Mouse (Mus musculus) ES-Bruce4 (cell line): ENCODE results near the gene Tfg. TPM values are rescaled to one million over a fixed set of nuclear protein-coding genes. Genes with fewer than 3 reads are reported as not detected.

Source experiments
- H3K27ac ChIP-seq: 2 replicates; pipeline ENCODE4 v1.5.1; 2012; ENCODE audit warnings: low read length, inconsistent platforms; ENCODE audit not compliant: insufficient read depth
- H3K27me3 ChIP-seq: 2 replicates; pipeline ENCODE4 v1.6.1; 2012; ENCODE audit warnings: mild to moderate bottlenecking, low read length, inconsistent platforms; ENCODE audit not compliant: control insufficient read depth, poor library complexity, insufficient read depth, severe bottlenecking
- H3K36me3 ChIP-seq: 2 replicates; pipeline ENCODE4 v1.6.1; 2012; ENCODE audit warnings: inconsistent platforms, mild to moderate bottlenecking, low read length, moderate library complexity; ENCODE audit not compliant: control insufficient read depth, poor library complexity, insufficient read depth, severe bottlenecking
- H3K4me1 ChIP-seq: one replicate; pipeline ENCODE4 v1.8.1; 2011; ENCODE audit warnings: low read length; ENCODE audit not compliant: control insufficient read depth, insufficient read depth
- H3K4me3 ChIP-seq: 2 replicates; pipeline ENCODE4 v1.5.1; 2011; ENCODE audit warnings: low read depth, mild to moderate bottlenecking, low read length
- H3K9ac ChIP-seq: 2 replicates; pipeline ENCODE4 v1.6.1; 2012; ENCODE audit warnings: low read depth, mild to moderate bottlenecking, inconsistent platforms; ENCODE audit not compliant: poor library complexity, severe bottlenecking
- H3K9me3 ChIP-seq: replicated peaks from 2 replicates; pipeline ENCODE4 v1.6.1; 2012; ENCODE audit warnings: mild to moderate bottlenecking, low read length, inconsistent platforms; ENCODE audit not compliant: control insufficient read depth, poor library complexity, insufficient read depth, severe bottlenecking
- CTCF ChIP-seq: IDR thresholded peaks from one replicate; pipeline ENCODE4 v1.8.1; 2011; ENCODE audit warnings: low read depth, low read length
- EP300 ChIP-seq: IDR thresholded peaks from 2 replicates; pipeline ENCODE4 v1.6.1; 2011; ENCODE audit warnings: low read depth, low read length; ENCODE audit not compliant: insufficient read depth
- POLR2A ChIP-seq: IDR thresholded peaks from one replicate; pipeline ENCODE4 v1.8.1; 2011; ENCODE audit warnings: low read length; ENCODE audit not compliant: insufficient read depth
- polyA plus RNA-seq: library from polyadenylated mRNA; stranded (reverse); fragments of >200 nt; gene quantifications from 2 replicates; pipeline ENCODE4 v1.2.4, GENCODE M21; 2011; ENCODE audit warnings: low read depth; ENCODE audit not compliant: missing spikeins, insufficient read depth, insufficient read length

The Tfg gene
- 108 and 121 TPM in 2 replicates for polyA plus RNA-seq

DNA sequence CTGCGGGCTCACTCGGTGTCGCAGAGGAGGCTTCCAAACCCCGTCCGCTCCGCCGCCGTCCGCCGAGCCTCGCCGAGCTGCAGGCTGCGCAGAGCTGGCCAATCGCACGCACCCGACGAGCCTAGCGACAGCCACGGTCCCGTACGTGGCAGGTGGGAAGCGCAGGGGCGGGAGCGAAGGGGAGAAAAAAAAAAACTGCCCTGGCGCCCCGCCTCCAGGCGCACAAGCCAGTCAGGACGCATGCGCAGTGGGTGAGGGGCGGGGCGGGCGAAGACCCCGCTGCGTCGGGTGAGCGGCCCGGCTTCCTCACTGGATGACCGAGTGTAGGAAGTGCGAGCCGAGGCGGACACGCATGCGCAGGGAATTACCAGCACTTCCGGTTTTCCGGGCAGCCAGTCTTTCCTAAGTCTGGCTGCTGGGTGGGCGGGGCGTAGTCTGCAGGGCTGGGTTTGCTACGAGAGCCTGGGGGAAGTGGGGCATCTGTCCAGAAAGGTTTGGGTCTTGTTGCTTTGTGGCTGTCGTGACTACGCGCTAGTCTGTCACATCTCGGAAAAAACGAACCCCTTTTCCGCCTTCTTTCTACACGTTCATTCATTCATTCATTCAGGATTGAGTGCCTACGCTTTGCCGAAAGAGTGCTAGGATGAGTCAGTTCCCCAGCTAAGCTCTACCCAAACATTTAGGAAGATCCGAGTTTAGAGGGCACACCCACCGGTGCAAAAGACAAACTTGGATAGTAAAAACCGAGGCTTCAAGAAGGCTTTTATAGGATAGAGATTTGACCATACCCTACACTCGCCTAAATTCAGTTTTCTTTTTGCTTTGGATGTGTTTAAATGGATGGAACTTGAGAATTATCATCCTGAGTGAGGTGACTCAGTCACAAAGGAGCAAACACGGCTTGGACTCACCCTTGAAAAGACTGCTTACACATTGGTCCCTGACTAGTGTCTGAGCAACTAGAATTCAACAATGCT, at the start of gene Tfg:
Gene Tfg (minus strand): TSS at position 227 of the 977 bp plus-strand sequence.
- Histone ChIP-seq H3K4me3 (peak within 1 kb of the TSS; percentile 99), H3K4me1 (no peaks in the 10 kb centered on the region), H3K9me3 (no peaks in the 10 kb centered on the region), H3K27me3 (no peaks in the 10 kb centered on the region), H3K36me3 (no peaks in the 10 kb centered on the region; the same call in 1 of the 2 replicates), H3K27ac (peak within 1 kb of the TSS; percentile 82), H3K9ac (peak within 1 kb of the TSS; percentile 90)
- peak; percentile 47 for TF ChIP-seq POLR2A
- no peak for TF ChIP-seq CTCF

DNA sequence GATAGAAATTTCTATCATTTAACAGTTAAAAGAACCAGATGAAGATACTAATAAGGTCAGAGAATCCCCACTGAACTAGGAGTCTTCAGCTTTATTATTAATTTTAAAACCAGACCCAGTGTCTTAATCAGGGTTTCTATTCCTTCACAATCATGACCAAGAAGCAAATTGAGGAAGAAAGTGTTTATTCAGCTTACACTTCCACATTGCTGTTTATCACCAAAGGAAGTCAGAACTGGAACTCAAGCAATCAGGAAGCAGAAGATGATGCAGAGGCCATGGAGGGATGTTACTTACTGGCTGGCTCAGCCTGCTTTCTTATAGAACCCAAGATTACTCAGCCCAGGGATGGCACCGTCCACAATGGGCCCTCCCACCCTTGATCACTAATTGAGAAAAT, 11.8 kb upstream of the Tfg start:
- Histone ChIP-seq H3K36me3 (no peaks in the 10 kb centered on the region), H3K9ac (no peak overlapping the region), H3K27ac (no peak overlapping the region), H3K27me3 (no peaks in the 10 kb centered on the region), H3K4me3 (no peak overlapping the region), H3K9me3 (no peaks in the 10 kb centered on the region), H3K4me1 (no peaks in the 10 kb centered on the region)
- no peak for TF ChIP-seq EP300
- no peak for TF ChIP-seq CTCF
- no peak for TF ChIP-seq POLR2A

DNA sequence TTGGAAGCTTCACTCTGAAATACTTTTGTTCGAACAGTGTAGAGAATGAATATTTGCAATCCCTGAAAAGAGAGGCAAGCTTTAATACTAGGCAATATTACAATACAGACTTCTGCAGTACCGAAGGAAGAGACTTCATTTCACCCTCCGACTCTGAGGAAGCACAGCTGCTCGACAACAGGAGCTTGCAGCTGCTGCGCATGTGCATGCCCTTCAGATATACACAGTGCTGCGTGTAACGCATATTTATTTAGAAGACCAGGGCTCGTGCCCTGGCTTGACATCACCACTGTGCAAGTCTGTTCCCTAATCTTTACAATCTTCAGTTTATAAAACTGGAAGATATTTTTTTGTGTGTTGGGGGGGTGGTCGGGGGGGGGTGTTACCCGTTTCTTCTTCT, 7.7 kb upstream of the Tfg start:
- Histone ChIP-seq H3K9me3 (no peaks in the 10 kb centered on the region), H3K36me3 (no peaks in the 10 kb centered on the region), H3K9ac (no peak overlapping the region), H3K4me1 (no peaks in the 10 kb centered on the region), H3K27me3 (no peaks in the 10 kb centered on the region), H3K27ac (no peak overlapping the region), H3K4me3 (no peak overlapping the region)
- TF ChIP-seq EP300 (no peak), POLR2A (no peak), CTCF (no peak)

DNA sequence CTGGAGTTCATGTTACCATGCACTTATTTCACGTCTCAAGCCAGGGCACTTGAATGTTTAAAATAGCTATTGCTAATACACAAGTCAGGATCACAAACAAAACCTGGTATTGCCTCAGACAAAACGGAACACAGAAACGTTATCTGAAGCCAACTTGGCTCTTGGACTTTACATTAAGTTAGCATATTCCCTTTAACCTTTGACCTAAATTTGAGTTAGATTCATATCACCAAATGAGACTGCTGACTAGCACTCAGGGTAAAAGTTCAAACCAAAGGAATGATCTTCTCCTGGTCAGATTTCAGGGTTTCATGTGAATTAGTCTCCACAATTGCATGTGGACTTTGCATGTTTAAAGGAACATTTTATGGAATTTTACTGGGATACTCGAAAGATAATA, 5.1 kb upstream of the Tfg start:
- no peaks in the 10 kb centered on the region for H3K4me1 ChIP-seq
- no peaks in the 10 kb centered on the region for H3K27me3 ChIP-seq
- H3K9ac ChIP-seq = no peak overlapping the region
- H3K27ac ChIP-seq = no peak overlapping the region
- no peaks in the 10 kb centered on the region for H3K36me3 ChIP-seq
- no peak overlapping the region for H3K4me3 ChIP-seq
- H3K9me3 ChIP-seq = no peaks in the 10 kb centered on the region
- TF ChIP-seq POLR2A (no peak), EP300 (no peak), CTCF (no peak)

DNA sequence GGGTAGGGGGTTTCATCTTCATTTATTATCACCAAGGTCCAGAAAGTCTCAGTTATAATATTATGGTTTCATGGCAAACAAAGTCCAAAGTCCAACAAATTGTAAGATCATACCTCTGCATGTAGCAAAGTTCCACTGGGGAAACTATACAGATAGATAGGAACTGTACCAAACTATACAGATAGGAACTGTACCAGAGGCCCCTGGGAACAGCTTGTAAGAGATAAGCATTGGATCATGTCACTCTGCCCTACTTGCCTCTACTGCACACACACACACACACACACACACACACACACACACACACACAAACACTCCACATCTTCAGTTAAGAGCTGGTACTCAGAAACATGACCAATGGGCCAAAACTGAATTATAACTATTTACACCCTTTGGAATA, 1.8 kb upstream of the Tfg start:
- Histone ChIP-seq H3K4me3 (no peak overlapping the region), H3K4me1 (no peaks in the 10 kb centered on the region), H3K27me3 (no peaks in the 10 kb centered on the region), H3K36me3 (no peaks in the 10 kb centered on the region), H3K27ac (no peak overlapping the region), H3K9me3 (no peaks in the 10 kb centered on the region), H3K9ac (no peak overlapping the region)
- TF ChIP-seq EP300 (no peak), CTCF (no peak), POLR2A (no peak)
